Mouse (Mus musculus) spleen, adult 18-20 months (tissue): ENCODE results near the gene Tmem14c.

Experiments
- DNase-seq, 2 experiments: peaks; one replicate each; pipeline ENCODE4 v3.0.0; 2022; ENCODE audit warnings: mixed read lengths in 2 of 2

The Tmem14c gene

DNA sequence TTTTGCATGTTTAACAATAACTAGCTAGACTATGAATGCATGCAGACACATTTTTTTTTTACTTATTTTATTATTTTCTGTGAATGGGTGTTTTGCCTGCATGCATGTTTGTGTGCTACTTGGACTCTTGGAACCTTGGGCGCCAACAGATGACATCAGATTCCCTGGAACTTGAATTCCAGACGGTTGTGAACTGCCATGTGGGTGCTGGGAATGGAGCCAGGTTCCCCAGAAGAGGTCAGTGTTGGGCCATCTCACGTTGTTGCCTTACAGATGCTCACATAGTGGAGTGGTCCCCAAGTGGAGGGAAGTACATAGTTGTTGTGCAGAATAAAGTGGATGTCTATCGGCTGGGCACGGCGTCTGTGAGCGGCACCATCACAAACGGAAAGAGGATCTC lies 7.1 kb upstream of the Tmem14c start:
- no peak for DNase-seq

GRCm38 (mm10) chr13:41016797-41017405 lies 809 bp downstream of the Tmem14c start:
- DNase-seq, result no peak

DNA sequence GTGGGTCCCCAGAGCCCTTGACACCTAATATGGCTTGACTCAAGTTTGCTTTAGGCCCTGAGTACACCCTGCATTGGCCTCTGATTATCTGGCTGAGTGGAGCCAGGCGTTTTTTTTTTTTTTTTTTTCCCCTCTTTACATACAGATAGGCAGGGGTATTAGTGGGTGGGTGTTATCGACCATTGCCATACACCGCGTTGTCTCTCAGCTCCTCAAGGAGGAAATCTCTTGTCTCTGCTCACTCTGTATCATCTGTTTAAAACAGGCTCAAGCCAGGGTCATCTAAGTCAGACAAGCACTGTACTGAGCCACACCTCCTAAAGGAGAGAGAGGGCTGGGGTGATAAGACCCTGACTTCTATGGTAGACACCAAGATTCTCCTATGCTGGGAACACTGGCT lies 1.7 kb downstream of the Tmem14c start:
- DNase-seq, result no peak

- no peak for DNase-seq
These were observed 2.1 kb downstream of the Tmem14c start for GRCm38 (mm10) chr13:41018236-41018635.

DNA sequence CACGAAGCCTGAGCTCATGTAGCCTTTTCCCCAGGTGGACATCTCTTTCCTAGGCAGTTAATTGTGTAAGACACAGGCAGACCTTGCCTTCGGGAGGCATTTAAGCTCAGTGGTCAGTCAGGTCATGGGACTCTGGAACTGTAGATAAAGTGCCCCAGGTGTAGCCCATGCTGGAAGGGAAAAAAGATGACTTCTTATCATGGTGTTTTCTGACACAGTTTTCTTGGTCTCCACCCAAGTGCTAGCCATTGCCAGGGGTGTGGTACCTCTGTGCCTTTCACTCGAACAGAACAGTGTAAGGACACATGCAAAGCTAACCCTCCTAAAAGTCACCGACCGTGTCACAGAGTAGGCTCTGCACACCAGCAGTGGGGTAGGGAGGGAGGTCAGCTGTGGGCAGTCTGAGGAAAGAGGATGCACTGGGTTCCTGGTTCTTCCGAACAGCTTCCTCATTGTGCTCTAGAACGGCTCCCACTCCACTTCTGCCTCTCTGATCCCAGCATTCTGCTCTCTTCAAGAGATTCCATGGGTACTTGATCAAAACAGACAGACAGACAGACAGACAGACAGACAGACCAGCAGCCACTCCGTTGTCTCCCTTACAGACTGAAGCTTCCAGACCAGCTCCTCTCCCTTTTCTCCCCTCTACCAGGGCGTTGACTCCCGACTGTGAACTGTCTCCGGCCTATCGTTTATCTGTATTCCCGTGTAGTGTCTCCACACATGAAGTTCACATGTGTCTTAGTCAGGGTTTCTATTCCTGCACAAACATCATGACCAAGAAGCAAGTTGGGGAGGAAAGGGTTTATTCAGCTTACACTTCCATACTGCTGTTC lies 2.9 kb downstream of the Tmem14c start:
- DNase-seq, result no peak

- DNase-seq, result no peak
These were observed 4.4 kb downstream of the Tmem14c start for GRCm38 (mm10) chr13:41020494-41020893.

GRCm38 (mm10) chr13:41021607-41022006 lies 5.5 kb downstream of the Tmem14c start:
- no peak for DNase-seq

GRCm38 (mm10) chr13:41022099-41022498 lies 6.0 kb downstream of the Tmem14c start:
- no peak for DNase-seq

- no peak for DNase-seq
These were observed 14.0 kb downstream of the Tmem14c start for GRCm38 (mm10) chr13:41030098-41030497.

DNA sequence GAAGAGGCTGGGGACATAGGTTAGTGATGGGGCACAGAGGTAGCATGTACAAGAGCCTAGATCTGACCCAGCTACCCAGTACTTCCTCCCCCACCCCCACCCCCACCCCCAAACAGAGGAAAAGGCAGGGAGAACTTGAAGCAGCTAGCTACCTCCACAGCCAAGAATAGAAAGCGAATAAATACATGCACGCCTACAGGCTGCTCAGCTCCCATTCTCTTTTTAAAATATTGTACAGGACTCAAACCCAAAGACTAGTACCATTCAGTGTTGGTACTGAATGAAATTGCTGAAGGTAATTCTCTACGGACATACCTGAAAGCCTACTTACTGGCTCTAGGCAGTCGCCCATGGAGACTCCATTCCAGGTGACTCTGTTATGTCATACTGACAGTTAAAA lies 26.4 kb downstream of the Tmem14c start:
- DNase-seq, result no peak

DNA sequence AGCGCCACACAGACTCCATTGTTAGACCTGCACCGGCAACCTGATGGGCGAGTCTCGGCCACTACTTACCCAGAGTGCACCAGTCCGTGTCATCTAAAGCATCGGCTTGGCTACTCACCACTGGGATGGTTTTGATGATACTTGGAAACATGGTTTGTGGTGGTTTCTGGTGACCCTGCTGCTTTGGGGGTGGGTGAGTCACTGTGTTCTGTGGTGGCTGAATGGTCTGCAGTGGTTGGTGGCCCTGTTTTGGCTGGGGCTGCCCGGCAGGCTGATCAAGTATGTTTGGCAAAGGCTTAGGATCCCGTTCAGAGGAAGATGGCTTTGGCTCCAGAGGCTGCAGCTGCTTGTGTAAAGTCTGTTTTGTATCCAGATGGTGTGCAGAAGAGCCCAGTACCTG lies 29.8 kb downstream of the Tmem14c start:
- DNase-seq, result no peak

DNA sequence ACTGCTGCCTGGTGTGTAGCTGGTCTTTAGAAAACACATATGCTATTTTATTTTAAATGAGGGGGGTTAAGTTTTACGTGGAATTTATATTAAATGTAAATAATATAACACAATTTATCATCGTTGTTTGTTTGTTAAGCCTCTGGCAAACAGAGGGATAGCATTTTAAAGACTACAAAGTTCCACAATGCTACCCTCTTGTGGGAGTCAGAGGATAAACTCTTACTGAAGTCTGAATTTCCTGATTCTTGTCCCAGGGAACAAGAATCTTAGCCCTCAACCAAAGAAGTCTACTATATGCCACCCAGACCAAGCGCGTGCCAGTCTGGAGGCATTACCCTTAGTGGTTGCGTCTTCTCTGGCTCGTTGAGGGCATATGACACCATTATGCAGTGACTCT lies 31.2 kb downstream of the Tmem14c start:
- DNase-seq, result no peak

GRCm38 (mm10) chr13:41051965-41052364 lies 35.9 kb downstream of the Tmem14c start:
- no peak for DNase-seq

DNA sequence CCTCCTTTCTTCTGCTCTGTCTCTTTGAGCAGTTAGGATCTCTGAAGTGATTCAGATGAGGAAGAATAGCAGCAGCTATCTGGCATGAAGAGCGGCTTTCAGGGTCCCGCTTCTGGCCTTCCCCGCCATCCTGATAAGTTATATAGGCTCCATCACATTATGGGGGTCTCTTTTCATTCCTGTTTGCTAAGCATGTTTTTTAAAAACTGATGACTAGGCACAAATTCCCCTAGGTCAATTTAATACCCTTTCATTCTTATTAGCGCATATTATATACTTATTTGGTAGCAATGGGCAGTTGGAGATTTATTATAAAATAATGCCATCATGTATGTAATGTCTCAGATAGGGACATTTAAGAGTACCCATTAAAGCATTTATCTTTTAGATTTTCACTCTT lies 51.5 kb downstream of the Tmem14c start:
- no peak for DNase-seq

- no peak for DNase-seq
These were observed 55.5 kb downstream of the Tmem14c start for GRCm38 (mm10) chr13:41071617-41072016.
